Mouse (Mus musculus) CD4-positive, CD25-positive, alpha-beta regulatory T cell, adult 9 weeks (primary cell): Measurements from ENCODE around the gene Shox2. TPM values are rescaled to one million over a fixed set of nuclear protein-coding genes. Genes with fewer than 3 reads are reported as not detected.

Experiments
- polyA plus RNA-seq: library from polyadenylated mRNA; unstranded; fragments of 100-300 nt; shearing (Covaris generic); gene quantifications from one replicate; pipeline ENCODE4 v1.2.1, GENCODE M21; 2017

The Shox2 gene
- polyA plus RNA-seq, result not detected

DNA sequence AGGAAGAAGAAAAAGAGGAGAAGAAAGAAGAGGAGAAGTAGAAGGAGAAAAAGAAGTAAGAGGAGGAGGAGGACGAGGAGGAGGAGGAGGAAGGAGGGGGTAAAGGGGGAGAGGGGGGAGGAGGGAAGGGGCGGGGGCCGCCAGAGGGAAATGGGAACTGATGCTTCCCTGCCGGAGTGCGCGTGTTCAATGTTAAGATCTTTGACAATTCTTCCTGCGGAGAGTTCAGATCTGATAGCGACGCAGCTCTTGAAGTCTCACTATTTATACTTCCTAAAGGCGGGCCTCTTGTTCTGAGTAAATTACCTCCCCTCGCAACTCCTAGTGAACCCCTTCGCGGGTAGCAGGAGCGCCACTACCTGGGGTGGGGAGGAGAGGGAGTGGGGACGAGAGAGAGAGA lies at the start of gene Shox2:
Gene Shox2 (minus strand): TSS at position 66 of the 400 bp plus-strand sequence.

GRCm38 (mm10) chr3:66981101-66981661 lies 390 bp downstream of the Shox2 start, which contains the start of gene Rsrc1:
Rsrc1 (plus strand) TSS chr3:66981390.

Other genes with a start within 250 kb of the Shox2 start
- gene Rsrc1, start 381 bp downstream of the Shox2 start, polyA plus RNA-seq, result 40.5 TPM